Mouse (Mus musculus): ENCODE data around the gene Plekhg3.

Plekhg3 gene

DNA sequence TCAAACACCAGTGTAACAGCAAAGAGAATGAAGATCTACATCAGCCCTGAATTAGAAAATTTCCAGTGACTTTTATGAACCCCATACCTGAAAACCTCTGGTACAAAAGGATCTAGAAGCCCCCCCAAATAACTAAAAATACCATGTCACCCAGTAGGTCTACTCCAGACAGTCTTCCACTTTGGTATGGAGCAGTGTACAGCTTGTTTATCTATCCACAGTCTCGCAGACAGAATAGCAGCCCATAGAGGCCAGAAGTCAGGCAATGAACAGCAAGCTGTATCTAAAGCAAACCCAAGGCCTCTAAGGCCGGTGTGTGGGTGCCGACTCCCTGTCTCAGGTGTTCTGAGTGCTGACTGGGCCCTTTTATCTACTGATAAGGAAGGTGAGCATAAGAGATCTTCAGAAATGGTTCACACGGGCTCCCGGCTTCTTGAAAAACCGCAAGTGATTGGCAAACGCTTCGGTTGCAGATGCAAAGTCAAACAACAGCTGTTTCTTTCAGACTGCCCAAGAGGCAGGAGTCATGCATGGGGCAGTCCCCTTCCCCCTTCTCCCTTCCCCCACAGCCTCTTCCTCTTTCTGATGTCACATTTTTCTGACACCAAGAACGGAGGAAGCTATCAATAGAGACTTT, 3.3 kb upstream of the Plekhg3 start:
- DNase-seq, result peak; percentile 94

DNA sequence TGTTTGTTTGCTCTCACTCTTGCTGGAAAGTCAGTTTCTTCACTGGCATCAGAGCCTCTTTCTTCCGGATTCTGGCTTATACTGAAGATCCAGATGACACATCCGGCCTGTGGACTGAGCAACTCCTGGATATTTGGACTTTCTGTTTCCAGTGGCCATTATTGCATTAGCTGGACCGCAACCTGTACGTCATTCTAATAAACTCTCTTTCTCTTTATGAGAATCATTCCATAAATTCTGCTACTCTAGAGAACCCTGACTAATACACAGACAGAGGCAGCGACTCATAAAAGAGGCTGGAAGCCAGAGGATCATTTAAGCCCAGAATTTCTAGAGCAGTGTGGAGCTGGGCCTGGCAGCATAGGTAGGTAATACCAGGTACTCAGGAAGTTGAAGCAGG, 1.9 kb upstream of the Plekhg3 start:
- no peak for DNase-seq

DNA sequence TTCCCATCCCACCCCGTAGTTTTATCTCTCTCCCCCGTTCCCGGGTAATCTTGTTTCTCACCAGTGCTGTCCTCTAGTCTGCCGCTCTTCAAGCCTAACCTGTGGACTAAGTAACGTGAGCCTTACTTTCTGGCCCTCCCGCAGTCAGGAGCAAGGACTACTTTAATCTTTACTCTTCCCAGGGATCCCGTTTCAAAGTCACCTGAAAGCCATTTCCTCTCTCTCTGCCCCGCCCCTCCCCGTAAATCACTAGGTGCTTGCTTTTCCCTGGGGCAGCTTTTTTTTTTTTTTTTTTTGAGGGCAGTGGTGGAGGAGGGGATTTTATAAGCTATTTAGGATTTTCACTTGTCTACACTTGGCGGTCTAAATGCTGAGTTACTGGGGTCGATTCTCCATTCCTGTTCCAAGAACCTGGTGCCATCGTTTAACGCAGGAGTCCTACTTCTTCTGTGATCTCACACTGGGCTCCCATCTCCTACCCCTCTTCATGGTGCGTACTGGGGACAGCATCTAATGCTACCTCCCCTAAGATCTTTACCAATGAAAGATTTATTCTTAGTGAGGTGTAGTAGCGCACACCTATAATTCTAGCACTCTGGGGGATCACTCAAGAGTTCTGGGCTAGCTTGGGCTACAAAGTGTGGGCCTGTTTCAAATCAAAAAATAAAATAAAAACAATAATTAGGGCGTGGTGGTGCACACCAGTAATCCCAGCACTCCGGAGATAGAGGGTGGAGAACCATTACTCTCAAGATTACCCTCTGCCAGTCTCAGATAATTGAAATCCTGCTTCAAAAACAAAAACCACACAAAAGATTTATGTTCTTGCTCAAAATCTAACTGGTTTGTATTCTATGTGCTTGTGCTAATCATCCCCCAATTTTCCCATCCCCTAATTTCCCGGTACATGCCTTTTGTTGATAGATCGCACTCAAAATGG, 1.6 kb downstream of the Plekhg3 start:
- peak; percentile 82 for DNase-seq

DNA sequence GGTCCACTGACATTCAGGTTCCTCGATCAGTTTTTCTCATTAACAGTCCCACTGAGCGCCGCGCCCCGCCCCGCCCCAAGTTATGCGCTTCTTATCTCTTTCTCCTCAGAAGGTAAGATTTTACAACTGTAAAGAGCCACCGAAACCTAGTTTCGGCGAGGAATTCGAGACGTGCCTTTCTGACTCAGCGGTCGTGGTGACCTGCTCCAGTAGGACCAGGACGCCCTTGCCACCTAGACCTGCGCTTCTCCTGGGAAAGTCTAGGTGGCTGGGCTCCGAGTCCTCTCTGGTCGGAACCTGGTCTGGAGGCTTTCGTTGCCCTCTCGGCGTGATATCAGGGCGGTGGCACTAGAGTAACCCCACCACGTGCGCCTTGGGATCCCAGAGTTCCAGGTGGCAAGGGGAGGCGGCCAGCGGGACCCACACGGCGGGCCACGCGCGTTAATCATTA, 2.3 kb downstream of the Plekhg3 start:
- DNase-seq, result no peak

DNA sequence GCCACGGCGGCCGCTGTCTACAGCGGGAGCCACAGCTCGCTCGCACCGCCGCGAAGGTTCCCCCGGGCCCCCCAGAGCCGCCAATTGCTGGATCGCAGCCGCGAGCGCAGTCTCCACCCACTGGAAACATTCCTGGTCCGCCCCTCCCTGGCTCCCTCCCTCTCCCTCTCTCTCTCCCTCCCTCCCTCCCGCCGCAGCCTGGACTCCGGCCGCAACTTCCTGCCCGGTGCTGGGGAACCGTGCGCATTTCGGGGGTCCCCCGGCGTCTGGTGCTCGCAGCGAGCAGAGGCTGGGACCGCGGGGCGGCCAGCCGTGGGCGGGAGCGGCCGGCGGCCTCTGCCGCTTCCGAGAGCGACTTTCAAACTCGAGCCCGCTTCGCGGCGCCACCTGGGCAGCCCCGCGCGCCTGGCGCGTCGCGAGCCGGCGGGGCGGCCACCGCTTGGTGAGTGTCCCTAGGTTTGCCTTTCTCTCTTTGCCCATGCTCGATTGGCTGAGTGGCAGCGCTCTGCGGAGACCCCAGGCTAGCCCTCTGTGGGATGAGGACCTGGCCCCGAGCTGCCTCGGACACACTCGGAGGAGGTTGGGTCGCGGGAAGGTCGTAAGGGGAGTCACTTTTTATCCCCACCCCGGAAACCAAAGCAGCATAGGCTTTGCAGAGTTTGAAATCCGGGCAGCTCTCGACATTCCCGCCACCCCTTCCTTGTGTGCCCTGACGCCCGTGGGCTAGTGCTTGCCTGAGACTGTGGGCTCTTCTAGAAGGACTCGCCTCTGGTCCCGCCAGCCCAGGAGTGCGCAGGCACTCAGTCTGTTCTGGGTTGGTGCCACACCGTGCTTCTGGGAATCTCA, 2.9 kb downstream of the Plekhg3 start:
- peak; percentile 99 for DNase-seq

DNA sequence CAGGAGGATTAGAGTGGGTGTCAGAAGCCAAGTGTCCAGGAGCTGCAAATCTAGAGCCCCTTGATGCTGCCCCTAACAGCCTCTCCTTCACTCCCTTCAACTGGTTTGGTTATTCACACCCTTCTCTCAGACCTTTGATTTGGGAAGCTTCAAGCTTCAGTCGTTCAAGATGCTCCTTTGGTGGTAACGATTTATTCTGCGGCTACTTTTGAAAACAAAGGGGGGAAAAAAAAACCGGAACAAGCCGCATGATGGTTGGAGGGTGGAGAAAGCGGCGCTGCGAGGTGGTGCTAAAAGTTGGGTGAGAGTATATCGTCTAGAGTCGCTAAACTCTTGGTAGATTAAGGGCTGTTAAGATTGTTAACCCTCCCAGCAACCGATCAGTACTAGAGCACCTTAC, 3.5 kb downstream of the Plekhg3 start:
- no peak for DNase-seq

DNA sequence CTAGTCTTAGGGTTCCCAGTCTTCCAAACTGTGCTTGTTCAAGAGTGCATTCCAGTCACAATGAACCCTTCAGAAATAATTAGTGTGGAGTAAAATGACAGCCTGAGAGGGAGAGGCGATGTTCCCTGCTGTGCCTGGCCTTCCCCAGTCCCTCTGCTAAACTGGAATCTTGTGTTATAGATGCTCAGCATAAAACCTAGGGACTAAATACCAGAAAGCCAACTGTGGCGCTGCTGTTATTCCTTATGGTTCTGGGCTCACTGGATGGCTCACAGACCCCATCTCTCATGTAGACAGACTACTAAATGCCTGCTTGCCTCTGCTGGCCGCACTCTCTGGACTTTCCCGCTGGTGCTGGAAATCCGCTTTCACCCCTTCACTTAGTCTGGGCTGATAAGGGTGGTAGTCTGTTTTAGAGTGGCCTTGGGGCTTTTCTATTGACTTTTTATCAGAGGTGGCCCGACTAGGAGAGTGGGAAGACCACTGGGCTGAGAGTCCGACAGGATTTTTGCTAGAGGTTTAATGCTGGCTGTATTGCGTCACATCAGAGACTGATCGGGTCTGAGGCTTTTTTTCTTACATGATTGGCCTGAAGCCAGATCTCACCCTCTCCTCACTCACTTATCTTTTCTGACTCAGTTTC, 4.1 kb downstream of the Plekhg3 start:
- DNase-seq, result peak; percentile 95

DNA sequence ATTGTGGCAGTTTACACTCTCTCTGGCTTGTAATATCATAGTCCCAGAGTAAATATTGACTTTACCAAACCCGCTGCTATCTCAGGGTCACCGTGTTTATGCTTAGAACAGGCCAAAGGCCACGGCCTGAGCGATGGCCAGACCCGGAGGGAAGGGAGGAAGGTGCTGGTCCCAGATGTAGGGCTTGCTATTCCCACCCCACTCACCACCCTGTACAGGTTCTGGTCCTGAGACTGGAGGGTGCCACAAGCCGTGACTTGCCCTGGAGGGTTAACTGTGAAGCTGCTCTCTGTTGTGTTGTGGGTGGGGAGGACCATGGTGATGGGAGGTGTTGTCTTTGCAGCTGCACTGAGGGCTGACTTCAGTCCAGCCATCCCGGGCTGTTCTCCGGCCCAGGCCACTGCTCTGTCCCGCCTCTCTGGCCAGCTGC, 4.8 kb downstream of the Plekhg3 start:
- DNase-seq, result peak; percentile 98

DNA sequence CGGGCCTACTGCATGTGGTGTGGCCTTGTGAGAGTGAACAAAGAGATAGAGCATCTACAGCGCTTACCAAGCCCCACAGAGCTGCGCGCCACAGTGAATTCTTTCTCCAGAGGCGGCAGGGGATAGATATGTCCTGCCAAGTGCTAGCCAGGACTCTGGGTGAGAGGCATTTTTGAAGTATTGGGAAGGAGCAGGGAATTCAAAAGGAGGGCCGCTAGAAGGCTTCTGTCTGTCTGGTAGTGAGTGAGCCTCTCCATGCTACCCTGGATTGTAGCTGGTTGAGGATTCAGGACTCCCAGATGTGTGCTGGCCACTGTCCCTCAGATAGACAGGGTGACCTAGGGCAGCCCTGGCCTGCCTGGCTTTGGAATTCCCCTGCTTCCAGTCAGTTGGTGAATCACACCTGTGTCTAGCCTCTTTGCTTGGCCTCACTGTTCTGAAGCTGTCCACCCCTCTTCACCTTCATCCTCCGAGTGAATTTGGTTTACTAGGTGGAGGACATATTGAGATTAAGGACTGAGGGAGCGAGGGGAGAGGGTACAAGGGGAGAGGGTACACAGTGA, 6.0 kb downstream of the Plekhg3 start:
- peak; percentile 94 for DNase-seq

DNA sequence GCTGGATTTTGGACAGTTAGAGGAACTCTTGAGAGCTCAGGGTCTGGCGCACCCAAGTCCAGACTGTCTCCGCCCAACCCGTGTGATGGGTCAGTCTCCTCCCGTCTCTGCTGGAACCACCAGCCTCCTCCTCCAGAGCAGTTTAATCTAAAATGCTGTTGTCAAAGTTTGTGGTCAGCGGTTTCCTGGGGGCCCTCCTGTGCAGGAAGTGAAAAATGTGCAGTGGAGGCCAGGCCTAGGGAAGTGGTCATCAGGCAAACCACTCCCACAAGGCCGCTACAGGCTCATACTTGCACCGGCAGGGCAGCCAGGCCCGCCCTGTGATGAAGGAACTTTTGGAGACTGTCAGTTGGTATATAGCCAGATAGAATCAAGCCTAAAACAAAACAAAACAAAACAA, 6.7 kb downstream of the Plekhg3 start:
- DNase-seq, result peak; percentile 99

DNA sequence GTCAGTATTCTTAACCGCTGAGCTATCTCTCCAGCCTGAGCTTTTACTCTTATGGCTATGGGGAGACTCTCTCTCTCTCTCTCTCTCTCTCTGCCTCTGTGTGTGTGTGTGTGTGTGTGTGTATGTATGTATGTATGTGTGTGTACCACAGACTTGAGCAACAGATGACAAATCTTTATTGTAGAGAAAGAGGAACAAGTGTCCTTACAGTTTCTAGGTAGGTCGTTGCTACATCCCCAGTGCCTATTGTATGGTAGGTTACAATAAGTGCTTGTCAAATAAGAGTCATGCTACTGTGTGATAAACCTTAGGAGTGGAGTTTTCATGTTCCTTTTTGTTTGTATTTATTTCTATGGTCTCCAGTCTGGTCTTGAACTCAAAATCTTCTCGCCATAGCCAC, 9.5 kb downstream of the Plekhg3 start:
- no peak for DNase-seq

DNA sequence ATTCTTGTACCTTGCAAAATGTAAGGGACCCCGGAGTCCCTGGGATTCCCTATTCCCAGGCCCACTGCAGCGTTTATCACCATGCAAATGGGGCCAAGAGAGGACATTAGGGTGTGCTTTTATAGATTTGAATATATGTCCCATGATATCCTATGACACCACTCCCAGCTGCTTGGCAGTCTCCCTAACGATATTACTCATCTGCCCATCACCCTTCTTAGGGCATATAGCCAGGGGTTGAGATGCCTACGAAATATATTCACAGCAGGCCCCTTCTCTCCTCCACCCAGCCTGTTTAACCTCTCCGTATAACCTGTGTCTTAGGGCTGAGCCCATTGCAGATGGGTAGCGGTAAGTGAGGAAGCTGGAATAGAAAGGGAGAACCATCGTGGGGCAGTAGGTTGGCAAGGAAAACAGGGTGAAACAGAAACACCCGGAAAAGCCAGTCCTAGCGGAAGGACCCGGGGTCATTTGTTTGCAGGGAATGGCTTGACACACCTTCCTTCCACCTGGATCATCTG, 10.1 kb downstream of the Plekhg3 start:
- DNase-seq, result peak; percentile 91

DNA sequence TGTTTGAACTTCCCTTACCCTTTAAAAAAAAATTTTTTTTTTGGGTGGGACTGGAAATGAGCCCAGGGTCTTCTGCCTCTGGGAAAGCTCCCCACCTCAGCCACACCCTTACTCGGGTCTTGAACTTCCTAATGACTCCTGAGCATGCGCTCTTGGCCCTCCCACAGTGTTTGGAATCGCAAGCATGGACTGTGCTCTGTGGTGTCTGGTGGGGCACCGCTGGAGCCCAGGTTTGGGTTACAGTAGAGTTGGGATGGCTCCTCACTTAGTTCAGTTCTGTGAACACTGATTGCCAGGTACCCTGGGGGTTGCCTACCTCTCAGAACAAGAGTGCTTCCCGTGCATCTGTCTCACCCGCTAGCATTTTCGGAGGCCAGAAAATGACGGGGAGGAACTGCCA, 10.8 kb downstream of the Plekhg3 start:
- peak; percentile 95 for DNase-seq

DNA sequence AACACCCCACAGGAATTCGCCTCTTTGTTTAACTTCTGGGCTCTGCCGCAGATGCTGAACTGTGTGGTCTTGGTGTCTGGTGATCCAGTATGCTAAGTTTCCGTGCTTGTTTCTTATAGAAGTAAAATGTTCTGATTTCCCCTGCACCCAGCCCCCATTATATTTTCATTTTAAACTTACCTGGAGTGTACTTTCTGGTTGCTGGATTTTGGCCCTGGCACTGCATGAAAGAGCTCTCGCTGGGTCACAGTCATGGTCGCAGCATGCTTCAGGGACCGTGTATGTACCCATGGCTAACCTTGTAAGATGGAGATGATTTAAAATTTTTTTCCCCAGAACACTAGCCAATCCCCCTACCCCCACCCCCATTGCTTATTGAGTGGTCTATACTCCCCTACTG, 11.2 kb downstream of the Plekhg3 start:
- no peak for DNase-seq

DNA sequence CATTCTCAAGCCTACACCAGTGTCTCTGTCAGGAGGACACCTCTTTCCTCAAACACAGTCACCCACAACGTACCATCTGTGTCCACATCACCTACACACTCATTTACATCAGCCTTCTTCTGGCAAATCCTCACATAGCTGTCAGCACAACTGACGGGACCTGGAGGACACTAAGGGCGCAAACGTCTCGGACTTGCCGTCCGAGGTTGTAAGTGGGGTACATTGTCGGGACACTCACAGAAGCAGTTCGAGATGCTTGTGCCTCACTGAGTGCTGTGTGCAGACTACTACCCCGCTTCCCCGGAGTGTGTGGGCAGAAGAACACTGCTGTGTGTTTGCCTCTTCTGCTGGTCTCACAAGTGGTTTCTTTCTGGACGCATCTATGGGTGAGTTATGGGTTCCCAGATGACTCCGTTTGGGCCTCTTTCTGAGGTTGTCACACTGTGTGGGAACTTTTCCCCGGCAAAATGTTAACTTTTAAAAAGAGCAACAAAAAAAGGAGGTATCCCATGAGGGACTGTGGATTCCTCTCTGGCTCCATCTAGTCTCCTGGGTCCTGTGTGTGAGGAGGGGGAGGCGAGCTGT, 15.2 kb downstream of the Plekhg3 start:
- DNase-seq, result peak; percentile 91

DNA sequence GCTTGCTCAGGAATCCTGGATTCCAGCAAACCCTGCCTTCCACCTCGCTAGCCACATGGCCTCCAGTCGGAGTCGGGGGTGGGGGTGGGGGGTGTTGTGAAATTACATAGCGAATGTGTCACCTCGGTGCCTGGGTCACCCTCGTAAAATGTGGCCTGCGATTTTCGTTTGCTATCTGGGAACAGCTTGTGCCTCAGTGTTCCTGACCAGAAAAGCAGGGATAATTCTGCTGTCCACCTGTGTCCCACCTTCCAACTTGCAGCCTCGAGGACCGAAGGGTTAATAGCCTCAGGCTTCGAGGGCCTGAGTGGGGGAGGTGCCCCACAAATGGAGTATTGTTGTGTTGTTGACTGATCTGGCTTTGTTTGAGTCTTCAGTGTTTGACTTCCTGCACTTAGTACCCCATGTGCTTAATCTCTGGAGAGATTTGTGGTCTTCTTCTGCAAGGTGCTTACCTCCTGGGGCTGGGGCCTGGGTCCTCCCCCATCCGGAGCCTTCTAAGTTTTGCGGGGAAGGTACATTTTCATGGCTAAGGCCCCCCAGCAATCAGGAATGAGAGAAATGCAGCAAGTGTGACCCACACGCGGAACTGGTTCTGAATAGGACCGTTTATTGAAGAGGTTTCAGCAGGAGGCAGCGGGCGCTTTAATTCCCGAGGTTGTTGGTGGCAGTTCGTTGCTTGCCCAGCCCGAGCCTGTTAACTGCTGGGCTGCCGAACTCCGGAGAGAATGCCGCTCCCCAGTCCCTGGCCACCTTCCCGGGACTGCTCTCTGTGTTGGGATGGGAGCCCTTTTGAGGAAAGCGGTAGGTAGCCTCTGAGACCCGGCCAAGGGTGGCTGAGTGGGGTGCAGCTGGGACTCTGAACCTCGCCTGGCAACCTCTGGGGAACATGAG, 15.9 kb downstream of the Plekhg3 start:
- peak; percentile 93 for DNase-seq

DNA sequence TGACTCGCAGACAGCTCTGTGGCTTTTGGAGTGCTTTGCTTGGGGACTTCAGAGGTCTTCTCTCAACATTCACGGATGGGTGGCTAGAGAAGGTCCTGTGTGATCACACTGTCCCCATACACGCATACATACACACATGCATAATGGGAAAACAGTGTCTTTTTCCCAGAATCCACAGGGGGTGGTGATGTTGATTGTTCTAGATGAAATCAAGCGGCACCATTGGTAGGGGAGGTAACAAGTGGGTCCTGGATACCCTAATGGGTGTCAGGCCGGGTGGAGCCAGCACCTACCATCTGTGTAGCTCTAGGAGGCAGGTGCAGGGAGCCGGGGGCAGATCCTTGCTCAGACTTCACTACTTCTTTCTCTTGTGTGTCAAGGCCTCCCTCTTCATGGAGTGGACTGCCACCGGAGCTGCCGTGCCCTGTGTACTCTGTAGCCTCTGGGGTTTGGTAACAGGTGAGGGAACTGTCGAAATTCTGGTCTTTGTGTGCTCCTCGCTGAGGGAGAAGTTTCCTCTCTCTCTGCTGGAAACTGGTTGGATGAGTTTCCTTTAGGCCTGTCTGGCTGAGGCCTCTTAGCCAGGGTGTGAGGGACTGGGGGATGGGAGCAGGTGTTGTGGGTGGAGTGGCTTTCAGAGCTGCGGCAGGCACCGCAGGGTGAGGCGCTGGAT, 16.9 kb downstream of the Plekhg3 start:
- DNase-seq, result peak; percentile 92

DNA sequence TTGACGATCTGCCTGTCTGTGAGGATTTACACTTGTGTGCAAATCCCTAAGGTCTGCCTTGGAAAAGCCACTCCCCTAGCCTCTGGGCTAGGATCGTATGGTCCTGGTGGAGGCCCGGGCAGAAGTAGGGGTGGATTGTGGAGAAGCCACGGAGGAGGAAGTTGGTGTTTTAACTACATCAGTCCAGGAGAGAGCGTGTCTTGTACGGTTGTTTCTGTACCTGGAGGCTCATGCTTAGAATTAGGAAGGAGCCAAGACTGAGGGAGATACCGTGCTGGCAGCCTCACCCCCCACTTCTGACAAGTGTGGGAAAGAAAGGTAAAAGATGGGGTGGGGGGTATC, 17.4 kb downstream of the Plekhg3 start:
- no peak for DNase-seq

DNA sequence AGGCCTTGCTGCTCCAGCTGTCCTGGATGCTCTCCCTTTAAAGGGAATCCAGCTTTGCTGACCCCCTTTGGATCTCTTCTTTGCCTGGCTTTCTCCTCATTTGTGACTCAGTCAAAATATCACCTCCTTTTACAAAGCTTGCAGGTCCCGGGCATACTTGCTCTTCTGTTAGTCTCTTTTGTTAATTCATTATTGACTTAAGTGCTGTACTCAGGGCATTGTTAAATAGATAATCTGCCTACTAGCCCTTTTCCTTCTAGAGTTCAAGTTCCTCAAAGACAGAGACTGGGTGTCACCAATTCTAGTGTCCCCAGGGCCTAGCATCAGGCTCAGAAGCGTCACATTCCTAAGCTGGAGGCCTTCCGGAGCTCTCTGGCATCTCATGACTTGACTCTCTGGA, 18.5 kb downstream of the Plekhg3 start:
- no peak for DNase-seq

DNA sequence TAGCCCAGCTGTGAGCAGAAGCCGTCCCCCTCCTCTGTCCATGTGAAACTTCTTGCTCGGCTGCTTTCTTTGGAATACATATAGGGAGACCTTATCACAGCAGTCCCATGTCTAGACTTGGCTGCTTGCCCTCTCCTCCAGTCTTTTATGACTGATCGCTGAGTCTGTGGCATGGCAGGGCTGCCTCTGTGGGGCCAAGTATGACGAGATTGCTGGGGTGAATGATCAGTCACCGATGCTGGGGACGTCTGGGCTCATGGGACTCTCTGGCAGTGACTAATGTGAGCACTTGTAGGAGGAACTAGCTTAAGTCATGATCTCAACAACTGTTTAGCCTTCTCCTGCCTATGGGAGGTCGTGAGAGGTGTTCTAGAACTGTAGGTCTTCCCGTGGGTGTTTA, 21.6 kb downstream of the Plekhg3 start:
- peak; percentile 98 for DNase-seq

Data from heart, adult 11 months (tissue).